Mouse (Mus musculus): ENCODE measurements around the gene Pdzd2.

The Pdzd2 gene

DNA sequence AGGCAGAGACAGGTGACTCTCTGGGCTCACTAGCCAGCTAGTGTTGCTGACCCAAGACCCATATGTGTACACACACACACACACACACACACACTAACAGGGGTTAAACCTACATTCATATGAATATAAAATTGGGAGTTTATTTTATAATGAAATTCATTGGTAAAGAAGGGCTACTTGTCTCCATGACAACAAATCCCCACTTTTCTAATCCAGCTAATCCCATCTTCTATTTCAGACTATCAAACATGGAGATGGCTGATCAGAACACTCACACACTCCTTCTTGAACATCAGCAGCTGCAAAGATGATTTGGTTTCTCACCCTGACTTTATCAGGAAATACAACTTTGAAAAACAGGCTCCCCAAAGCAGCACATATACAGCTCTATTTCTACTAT, 245.6 kb downstream of the Pdzd2 start:
- TF ChIP-seq GATA4 (IDR thresholded peaks at IDR 0.05; ENCODE audit: insufficient replicate concordance, low read length), result no peak

DNA sequence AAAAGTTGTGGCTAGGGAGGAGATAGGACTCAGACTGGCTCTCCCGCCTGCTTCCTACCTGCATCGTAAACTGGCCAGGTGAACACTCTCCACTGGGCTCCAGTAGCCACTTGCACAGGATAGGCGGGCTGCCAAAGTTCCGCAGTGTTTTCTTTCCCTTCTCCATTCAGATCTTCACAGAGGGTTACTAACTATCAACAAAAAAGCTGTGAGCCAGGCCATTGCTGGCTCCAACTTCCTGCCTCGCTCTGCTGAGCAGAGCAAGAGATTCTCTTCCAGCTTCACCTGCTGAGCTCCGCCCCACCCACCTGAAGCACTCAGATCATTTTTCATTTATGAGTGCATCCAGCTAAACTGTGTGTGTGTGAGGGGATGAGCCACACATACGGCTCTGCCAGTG, 246.5 kb downstream of the Pdzd2 start:
- TF ChIP-seq GATA4 (IDR thresholded peaks at IDR 0.05; ENCODE audit: insufficient replicate concordance, low read length), result no peak

DNA sequence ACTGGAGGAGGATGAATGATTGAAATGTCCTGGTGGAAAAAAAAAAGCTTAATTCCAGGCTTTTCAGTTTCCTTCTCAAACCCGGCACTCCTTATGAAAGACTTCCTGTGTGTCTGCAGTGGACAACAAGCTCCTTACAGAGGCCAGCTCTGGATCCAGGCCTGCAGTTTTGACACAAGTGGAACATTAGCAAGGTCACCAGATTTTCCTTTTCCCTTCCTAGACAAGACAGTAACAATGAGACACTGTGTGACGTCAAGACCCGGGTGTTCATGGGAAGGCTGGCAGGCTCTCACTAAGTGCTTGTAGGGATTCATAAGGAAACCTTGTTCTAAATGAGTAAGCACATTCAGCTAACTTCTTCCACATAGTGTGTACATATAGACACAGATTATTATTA, 248.8 kb downstream of the Pdzd2 start:
- no peak for TF ChIP-seq GATA4 (IDR thresholded peaks at IDR 0.05; ENCODE audit: insufficient replicate concordance, low read length)

DNA sequence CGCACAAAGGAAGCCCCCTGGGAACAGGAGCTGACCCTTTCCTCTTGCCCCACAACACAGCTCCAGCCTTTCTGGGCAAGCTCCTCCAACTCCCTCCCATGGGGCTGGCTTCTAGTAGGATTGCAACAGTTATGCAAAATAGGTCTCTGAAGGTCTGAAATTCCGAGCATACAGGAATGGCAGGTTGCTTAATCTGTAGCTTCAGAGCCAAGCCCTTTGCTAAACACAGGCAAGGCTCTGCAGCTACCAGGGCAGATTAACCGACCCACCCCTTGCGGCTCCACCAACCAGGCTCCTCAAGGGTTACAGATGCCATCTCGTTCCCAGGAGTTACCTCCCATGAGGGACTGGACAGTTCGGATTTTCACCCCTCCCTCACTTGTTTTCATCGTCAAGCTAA, 249.2 kb downstream of the Pdzd2 start:
- TF ChIP-seq GATA4 (IDR thresholded peaks at IDR 0.05; ENCODE audit: insufficient replicate concordance, low read length), result no peak

DNA sequence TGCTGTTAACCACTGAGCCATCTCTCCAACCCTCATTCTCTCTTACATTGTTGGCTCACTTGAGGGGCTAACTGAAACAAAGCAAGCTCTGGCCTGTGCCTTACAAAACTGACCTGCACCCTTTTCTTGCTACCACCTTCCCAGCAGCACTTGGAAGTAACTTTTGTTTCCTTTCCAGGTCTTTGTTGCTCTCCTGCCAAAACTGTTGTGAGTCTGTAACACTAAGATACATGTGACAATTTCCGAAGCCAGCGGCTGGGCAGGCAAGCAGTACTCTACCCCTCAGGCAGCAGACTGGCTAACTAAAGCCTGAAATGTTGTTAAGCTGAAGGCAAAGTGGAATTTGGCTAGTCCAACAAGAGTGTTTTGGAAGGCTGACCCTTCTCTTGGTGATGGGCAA, 251.4 kb downstream of the Pdzd2 start:
- no peak for TF ChIP-seq GATA4 (IDR thresholded peaks at IDR 0.05; ENCODE audit: insufficient replicate concordance, low read length)

DNA sequence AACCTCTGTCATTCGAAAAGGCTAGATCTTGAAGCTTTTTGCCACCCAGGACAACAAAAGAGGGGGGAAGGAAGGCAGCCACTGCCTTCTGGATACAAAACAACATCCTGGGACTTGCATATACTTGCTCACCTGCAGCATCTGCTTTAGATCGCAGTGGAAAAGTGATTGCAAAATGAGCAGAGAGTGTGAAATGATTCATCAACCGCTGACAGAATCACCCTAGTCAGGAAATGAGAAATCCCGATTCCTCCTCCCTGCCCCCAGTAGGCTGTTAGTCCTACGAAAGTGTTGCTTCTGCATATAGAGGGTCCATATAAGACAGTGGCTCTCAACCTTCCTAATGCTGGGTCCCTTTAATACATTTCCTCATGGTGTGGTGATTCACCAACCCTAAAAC, 258.5 kb downstream of the Pdzd2 start:
- TF ChIP-seq GATA4 (IDR thresholded peaks at IDR 0.05; ENCODE audit: insufficient replicate concordance, low read length), result no peak

DNA sequence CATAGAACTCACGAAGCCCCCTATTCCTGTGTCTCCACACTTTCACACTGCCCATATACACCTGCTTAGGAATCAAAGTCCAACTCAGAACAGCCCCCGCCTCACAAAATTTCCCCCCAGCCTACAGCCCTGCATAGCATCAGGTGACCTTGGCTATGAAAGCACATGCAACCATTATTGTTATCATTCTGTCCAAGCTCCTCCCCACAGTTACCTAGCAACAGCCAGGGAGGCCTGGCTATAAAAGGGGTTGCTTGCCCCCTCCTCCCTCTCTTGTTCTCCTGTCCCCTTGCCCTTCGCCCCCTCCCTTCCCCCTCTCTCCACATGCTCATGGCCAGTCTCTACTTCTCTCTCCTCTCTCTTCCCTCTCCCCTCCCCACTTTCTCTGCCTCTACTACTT, 259.4 kb downstream of the Pdzd2 start:
- TF ChIP-seq GATA4 (IDR thresholded peaks at IDR 0.05; ENCODE audit: insufficient replicate concordance, low read length), result no peak

DNA sequence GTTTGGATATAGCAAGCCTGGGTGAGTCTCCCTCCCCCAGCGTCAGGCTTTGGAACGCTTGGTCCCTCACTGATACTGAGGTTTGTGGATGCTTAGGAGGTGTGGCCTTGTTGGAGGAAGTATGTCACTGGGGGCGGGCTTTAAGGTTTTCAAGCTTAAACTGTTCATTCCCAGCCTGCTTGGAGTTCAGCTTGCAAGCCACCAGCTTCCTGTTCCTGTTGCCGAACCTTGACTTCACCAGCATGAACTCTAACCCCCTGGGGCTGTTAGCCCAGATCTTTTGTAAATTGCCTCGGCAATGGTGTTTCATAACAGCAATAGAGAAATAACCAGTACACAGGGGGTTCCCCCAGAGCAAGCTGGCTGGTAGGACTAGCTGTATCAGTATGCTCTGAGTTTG, 260.4 kb downstream of the Pdzd2 start:
- no peak for TF ChIP-seq GATA4 (IDR thresholded peaks at IDR 0.05; ENCODE audit: insufficient replicate concordance, low read length)

DNA sequence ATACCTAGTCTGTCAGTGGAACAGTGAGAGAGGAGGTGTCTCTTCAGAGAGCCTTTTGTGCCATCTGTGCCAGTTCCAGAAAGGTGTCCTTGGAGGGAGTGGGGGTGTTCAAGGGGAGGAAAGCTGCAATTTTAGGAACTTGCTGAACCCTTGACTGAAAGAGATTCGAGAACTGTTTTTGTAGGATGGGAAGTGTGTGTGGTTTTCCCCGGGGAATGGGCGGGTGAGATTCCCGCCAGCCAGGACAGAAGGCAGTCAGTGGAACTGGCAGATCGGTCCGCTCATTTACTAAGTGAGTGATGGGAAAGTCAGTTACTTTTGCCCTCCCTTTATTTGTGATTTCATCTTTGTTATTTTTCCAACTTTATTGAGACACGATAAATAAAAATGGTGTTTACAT, 266.1 kb downstream of the Pdzd2 start:
- no peak for TF ChIP-seq GATA4 (IDR thresholded peaks at IDR 0.05; ENCODE audit: insufficient replicate concordance, low read length)

DNA sequence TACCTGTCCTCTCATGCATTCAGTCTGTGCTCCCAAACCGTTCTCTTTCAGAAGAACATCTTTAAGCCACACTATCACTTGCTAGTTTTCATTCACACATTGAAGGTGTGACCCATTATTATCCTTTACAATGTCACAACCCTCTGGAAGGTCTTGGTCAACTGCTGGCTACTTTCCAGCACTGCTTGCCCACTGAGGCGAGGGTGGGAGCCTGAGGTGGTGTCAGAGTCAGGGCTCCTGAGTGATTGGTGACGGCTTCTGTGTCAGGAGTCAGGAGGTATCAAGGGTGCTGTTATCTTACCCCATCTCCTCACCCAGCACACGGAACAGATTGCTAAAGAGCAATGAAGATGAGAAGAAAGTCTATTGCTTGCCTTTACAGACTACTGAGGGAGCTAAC, 267.1 kb downstream of the Pdzd2 start:
- TF ChIP-seq GATA4 (IDR thresholded peaks at IDR 0.05; ENCODE audit: insufficient replicate concordance, low read length), result no peak

DNA sequence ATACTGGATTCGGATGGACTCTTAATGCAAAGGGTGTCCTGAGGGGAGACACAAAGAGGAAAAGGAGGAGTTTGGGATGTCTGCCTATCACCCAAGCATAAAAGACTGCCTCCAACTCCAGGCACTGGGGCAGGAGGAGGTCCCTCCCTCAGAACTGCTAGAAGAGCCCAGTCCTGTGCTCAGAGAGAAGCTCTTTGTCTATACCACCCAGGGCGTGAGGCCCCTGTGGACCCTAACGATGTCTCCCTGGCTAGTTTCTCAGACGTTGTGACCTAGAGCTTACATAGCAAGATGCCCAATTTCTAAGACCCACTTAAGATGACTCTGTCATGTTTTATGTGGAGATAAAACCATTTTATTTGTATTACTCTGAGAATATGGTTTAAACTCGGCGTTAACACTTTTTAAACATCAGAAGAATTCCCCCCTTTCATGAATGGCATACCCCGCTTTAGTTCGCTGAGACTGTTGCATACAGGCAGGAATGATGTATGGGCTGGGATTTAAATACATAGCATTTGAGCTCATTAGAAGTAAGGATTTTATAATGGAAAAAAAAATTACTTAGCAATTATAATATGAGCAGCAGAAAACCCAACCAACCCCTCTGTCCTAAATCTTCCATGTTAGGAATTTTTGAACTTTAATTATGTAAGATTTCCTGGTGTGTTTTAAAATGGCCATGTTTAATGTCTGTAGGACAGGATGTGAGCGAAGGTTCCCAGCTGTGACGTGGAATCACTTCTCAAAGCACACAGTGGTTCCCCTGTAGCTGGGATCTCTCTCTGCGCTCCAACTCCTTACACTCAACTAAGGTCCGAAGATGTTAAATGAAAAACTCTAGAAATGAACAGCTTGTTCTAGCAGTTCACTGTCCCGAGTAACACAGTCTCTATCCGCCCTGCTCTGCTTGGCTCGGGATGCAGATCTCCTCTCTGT, 268.6 kb downstream of the Pdzd2 start:
- TF ChIP-seq GATA4 (IDR thresholded peaks at IDR 0.05; ENCODE audit: insufficient replicate concordance, low read length), result no peak

DNA sequence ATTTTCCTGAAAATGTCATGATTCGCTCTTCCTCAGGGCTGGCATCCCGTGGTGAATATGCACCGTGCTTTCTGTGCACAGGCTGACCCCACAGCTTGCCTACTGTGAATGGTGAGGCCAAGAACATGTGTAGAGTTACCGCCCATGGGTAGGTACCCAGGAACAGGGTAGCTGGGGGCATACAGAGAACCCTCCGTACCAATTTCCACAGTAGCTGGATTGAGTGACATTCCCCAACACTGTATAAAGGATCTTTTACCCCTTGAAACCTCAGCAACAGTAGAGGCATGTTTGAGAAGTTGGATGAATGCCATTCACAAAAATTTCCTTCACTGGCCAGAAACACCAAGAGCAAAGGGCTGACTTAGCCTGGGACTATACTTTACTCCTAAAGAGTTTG, 271.1 kb downstream of the Pdzd2 start:
- TF ChIP-seq GATA4 (IDR thresholded peaks at IDR 0.05; ENCODE audit: insufficient replicate concordance, low read length), result no peak

DNA sequence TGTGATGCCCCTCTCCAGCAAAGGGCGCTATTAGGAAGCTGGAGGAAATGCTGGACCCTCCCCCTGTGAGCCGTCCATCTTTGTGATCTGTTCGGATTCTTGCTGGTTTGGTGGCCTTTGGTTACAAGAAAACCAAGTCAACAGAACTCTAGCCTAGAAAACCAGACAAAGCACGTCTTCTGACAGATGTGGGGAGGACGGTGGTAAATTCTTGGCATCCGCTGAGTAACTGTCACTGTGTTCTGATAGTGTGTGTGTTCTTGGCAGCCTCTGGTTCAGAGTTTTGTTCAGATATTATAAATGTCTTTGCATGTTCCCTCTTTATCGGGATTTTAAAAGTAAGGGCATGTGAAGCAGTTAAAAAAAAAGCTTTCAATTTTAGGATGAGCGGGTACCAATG, 274.0 kb downstream of the Pdzd2 start:
- no peak for TF ChIP-seq GATA4 (IDR thresholded peaks at IDR 0.05; ENCODE audit: insufficient replicate concordance, low read length)

DNA sequence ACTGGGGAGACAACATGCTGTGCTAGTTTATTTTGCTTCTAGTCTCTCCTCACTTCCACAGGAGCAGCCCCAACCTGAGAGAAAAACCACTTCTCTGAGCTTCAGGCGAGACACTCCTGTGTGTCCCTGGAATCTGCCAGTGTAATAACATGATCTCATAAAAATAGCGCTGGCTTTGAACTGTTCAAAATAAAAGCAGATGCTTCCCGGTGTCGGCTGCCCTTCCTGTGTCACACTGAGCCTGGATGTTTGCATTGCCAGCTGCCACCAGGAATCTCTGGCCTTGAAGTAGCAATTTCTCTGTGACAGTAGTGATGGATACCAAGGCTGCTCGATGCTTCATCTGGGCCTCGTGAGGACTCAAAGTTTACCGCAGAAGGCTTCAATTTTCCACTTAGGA, 282.9 kb downstream of the Pdzd2 start:
- TF ChIP-seq GATA4 (IDR thresholded peaks at IDR 0.05; ENCODE audit: insufficient replicate concordance, low read length), result no peak

DNA sequence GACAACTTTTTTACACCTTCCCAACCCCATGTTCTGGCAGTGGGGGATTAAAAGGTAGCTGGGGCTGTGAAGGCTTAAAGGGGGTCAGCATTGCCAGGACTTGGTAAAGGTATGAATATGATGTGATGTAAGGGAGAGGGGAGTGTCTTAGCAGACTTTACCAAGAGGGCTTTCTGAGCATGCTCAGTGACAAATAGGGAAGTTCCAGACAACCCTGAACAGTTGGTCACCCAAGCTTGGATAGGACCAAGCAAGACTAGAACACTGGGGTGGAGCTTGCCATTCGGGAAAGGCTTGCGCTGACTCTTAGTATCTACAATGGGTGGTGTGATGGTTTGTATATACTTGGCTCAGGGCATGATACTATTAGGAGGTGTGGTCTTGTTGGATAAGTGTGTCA, 286.4 kb downstream of the Pdzd2 start:
- no peak for TF ChIP-seq GATA4 (IDR thresholded peaks at IDR 0.05; ENCODE audit: insufficient replicate concordance, low read length)

DNA sequence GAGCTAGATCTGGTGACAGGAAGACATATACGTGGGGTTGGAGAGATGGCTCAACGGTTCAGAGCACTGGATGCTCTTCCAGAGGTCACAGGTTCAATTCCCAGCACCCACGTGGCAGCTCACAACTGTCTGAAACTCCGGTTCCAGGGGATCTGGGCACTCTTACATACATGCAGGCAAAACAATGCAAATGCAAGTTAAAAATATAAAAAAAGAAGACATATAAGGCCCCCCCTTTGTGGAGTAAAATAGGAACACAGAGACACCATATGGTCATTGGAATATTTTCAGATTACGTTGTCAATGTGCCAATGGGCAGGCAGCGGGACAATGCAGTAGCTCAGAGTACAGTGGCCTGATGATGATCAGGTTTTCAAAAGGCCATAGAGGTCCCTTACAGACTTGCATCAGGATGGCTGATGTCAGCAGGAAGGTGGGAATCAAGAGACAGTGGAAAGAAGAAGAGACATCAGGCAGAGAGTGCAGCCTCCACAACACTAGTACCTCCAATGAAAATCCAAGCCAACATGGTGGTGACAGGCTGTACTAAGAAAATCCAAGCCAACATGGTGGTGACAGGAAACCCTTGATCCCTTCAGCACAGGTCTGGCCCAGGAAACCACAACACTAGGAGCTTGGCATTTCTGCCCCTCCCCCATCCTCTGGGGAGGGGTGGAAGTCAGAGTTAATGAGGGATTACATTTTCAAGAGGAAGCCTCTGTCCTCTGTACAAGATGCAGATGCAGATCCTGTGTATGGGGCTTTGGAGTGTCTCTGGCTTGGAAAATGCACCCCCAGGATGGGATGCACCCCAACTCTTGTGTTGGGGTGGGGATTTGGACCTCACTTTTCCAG, 287.4 kb downstream of the Pdzd2 start:
- TF ChIP-seq GATA4 (IDR thresholded peaks at IDR 0.05; ENCODE audit: insufficient replicate concordance, low read length), result no peak
